Mouse (Mus musculus): ENCODE data around the gene Gpam.

GRCm38 (mm10) chr19:55062501-55062900, 64.5 kb downstream of the Gpam start:
- no peak for TF ChIP-seq CTCF (conservative IDR thresholded peaks at IDR 0.05; ENCODE audit: low read length)
- TF ChIP-seq POU5F1 (IDR thresholded peaks at IDR 0.05; ENCODE audit: borderline replicate concordance, low read length): no peak

Data from E14TG2a.4 (cell line).